Mouse (Mus musculus) forebrain, embryonic 13.5 days (tissue): ENCODE measurements at regions not wholly inside any gene's neighbourhood (a gene's known extent, or its start where the extent isn't known, plus 50 kb on each side); places are given as distances from the start of the nearest gene placed in this dataset.
A peak's percentile ranks its signal among the peaks of the same experiment; 100 is the strongest.

Experiments
- ATAC-seq: fragments of 200-750 bp; cut with Nextera tagmentation; 2 replicates; pipeline ENCODE4 v1.8.0; 2017
- H3K27ac ChIP-seq: fragments of 300-500 bp; sonication (generic); 2 replicates; pipeline ENCODE4 v1.5.1; 2015; ENCODE audit warnings: inconsistent platforms, mild to moderate bottlenecking, moderate library complexity
- H3K27me3 ChIP-seq: fragments of 300-500 bp; sonication (generic); 2 replicates; pipeline ENCODE4 v1.6.1; 2015; ENCODE audit warnings: mild to moderate bottlenecking, inconsistent platforms
- H3K36me3 ChIP-seq: fragments of 300-500 bp; sonication (generic); 2 replicates; pipeline ENCODE4 v1.6.1; 2015; ENCODE audit warnings: mild to moderate bottlenecking, inconsistent platforms; ENCODE audit not compliant: poor library complexity, severe bottlenecking
- H3K4me1 ChIP-seq: fragments of 300-500 bp; sonication (generic); 2 replicates; pipeline ENCODE4 v1.6.1; 2015; ENCODE audit warnings: inconsistent platforms
- H3K4me2 ChIP-seq: fragments of 300-500 bp; sonication (generic); 2 replicates; pipeline ENCODE4 v1.6.1; 2015; ENCODE audit warnings: inconsistent platforms, mild to moderate bottlenecking, moderate library complexity
- H3K4me3 ChIP-seq: fragments of 300-500 bp; sonication (generic); 2 replicates; pipeline ENCODE4 v1.5.1; 2015; ENCODE audit warnings: mild to moderate bottlenecking, inconsistent platforms
- H3K9ac ChIP-seq: fragments of 300-500 bp; sonication (generic); 2 replicates; pipeline ENCODE4 v1.6.1; 2015; ENCODE audit warnings: mild to moderate bottlenecking, inconsistent platforms
- H3K9me3 ChIP-seq: fragments of 300-500 bp; sonication (generic); replicated peaks from 2 replicates; pipeline ENCODE4 v1.6.1; 2016; ENCODE audit warnings: inconsistent platforms
- WGBS: fragments of 180-500 bp; shearing (Covaris S2); methylation state at CpG from one replicate; pipeline ENCODE4 v1.1.7; 2015; 5-methylcytosine and 5-hydroxymethylcytosine counted together

- Histone ChIP-seq H3K4me2 (no peak overlapping the region), H3K27me3 (no peaks in the 10 kb centered on the region), H3K27ac (no peak overlapping the region), H3K9ac (no peak overlapping the region), H3K4me1 (no peaks in the 10 kb centered on the region), H3K36me3 (no peaks in the 10 kb centered on the region), H3K4me3 (no peak overlapping the region), H3K9me3 (no peaks in the 10 kb centered on the region)
- ATAC-seq, result no peak
Observed at GRCm38 (mm10) chr10:97778531-97778930, 52.0 kb upstream of the C030005K15Rik start.

- no peaks in the 10 kb centered on the region for H3K4me1 ChIP-seq
- no peaks in the 10 kb centered on the region for H3K9me3 ChIP-seq
- H3K9ac ChIP-seq, result no peak overlapping the region
- no peak overlapping the region for H3K27ac ChIP-seq
- ATAC-seq, result no peak
- 57% methylated on average over 4 of the region's 4 CpGs for WGBS
- H3K27me3 ChIP-seq, result no peaks in the 10 kb centered on the region
- no peak overlapping the region for H3K4me3 ChIP-seq
- no peak overlapping the region for H3K4me2 ChIP-seq
- H3K36me3 ChIP-seq, result no peaks in the 10 kb centered on the region
Observed at GRCm38 (mm10) chr10:97779335-97779734, 52.8 kb upstream of the C030005K15Rik start.

GRCm38 (mm10) chr10:97793804-97794203 lies 67.2 kb upstream of the C030005K15Rik start:
- H3K27me3 ChIP-seq, result no peaks in the 10 kb centered on the region
- H3K9ac ChIP-seq, result no peak overlapping the region
- H3K4me2 ChIP-seq, result no peak overlapping the region
- H3K4me1 ChIP-seq, result no peaks in the 10 kb centered on the region
- WGBS, result 91% methylated on average over 2 of the region's 2 CpGs
- no peaks in the 10 kb centered on the region for H3K36me3 ChIP-seq
- no peak overlapping the region for H3K27ac ChIP-seq
- no peak overlapping the region for H3K4me3 ChIP-seq
- ATAC-seq, result no peak
- H3K9me3 ChIP-seq, result no peaks in the 10 kb centered on the region

- H3K4me2 ChIP-seq, result no peak overlapping the region
- no peak overlapping the region for H3K27ac ChIP-seq
- H3K4me1 ChIP-seq, result peaks cover 14% of the 10 kb centered on the region
- H3K9ac ChIP-seq, result no peak overlapping the region
- H3K36me3 ChIP-seq, result no peaks in the 10 kb centered on the region
- ATAC-seq, result peak; percentile 82; the same call in 1 of the 2 replicates
- no peaks in the 10 kb centered on the region for H3K27me3 ChIP-seq
- no peak overlapping the region for H3K4me3 ChIP-seq
- 27% methylated on average over 9 of the region's 9 CpGs for WGBS
- H3K9me3 ChIP-seq, result no peaks in the 10 kb centered on the region
Observed at GRCm38 (mm10) chr10:97801448-97802265, 75.1 kb upstream of the C030005K15Rik start.

GRCm38 (mm10) chr10:97807947-97808346 lies 81.4 kb upstream of the C030005K15Rik start:
- Histone ChIP-seq H3K27me3 (no peaks in the 10 kb centered on the region), H3K27ac (no peak overlapping the region), H3K4me1 (no peaks in the 10 kb centered on the region), H3K4me3 (no peak overlapping the region), H3K4me2 (no peak overlapping the region), H3K36me3 (no peaks in the 10 kb centered on the region), H3K9me3 (no peaks in the 10 kb centered on the region), H3K9ac (no peak overlapping the region)
- WGBS, result 79% methylated on average over 2 of the region's 2 CpGs
- peak; percentile 33; the same call in 1 of the 2 replicates for ATAC-seq

- H3K36me3 ChIP-seq, result no peaks in the 10 kb centered on the region
- no peak overlapping the region for H3K4me3 ChIP-seq
- no peaks in the 10 kb centered on the region for H3K4me1 ChIP-seq
- no peak overlapping the region for H3K4me2 ChIP-seq
- no peaks in the 10 kb centered on the region for H3K9me3 ChIP-seq
- no peak for ATAC-seq
- no peak overlapping the region for H3K9ac ChIP-seq
- 98% methylated on average over 3 of the region's 3 CpGs for WGBS
- H3K27ac ChIP-seq, result no peak overlapping the region
- no peaks in the 10 kb centered on the region for H3K27me3 ChIP-seq
Observed at GRCm38 (mm10) chr10:97842574-97842973, 116.0 kb upstream of the C030005K15Rik start.

GRCm38 (mm10) chr10:97851487-97851886 lies 124.9 kb upstream of the C030005K15Rik start:
- no peak overlapping the region for H3K9ac ChIP-seq
- H3K4me1 ChIP-seq, result no peaks in the 10 kb centered on the region
- H3K27ac ChIP-seq, result no peak overlapping the region
- H3K9me3 ChIP-seq, result no peaks in the 10 kb centered on the region
- no peak for ATAC-seq
- H3K27me3 ChIP-seq, result no peaks in the 10 kb centered on the region
- WGBS, result 77% methylated on average over 2 of the region's 2 CpGs
- no peaks in the 10 kb centered on the region for H3K36me3 ChIP-seq
- no peak overlapping the region for H3K4me2 ChIP-seq
- H3K4me3 ChIP-seq, result no peak overlapping the region

- Histone ChIP-seq H3K36me3 (no peaks in the 10 kb centered on the region), H3K4me3 (no peak overlapping the region), H3K27ac (no peak overlapping the region), H3K4me1 (no peaks in the 10 kb centered on the region), H3K4me2 (no peak overlapping the region), H3K27me3 (no peaks in the 10 kb centered on the region), H3K9me3 (no peaks in the 10 kb centered on the region), H3K9ac (no peak overlapping the region)
- ATAC-seq, result no peak
- 51% methylated on average over 3 of the region's 3 CpGs for WGBS
Observed at GRCm38 (mm10) chr10:97877088-97877487, 150.5 kb upstream of the C030005K15Rik start.

- no peaks in the 10 kb centered on the region for H3K27me3 ChIP-seq
- 100% methylated on average over 1 of the region's 1 CpGs for WGBS
- ATAC-seq, result no peak
- H3K9ac ChIP-seq, result no peak overlapping the region
- no peak overlapping the region for H3K27ac ChIP-seq
- no peaks in the 10 kb centered on the region for H3K4me1 ChIP-seq
- no peak overlapping the region for H3K4me3 ChIP-seq
- no peak overlapping the region for H3K4me2 ChIP-seq
- H3K36me3 ChIP-seq, result no peaks in the 10 kb centered on the region
- no peaks in the 10 kb centered on the region for H3K9me3 ChIP-seq
Observed at GRCm38 (mm10) chr10:97886049-97886448, 159.5 kb upstream of the C030005K15Rik start.

GRCm38 (mm10) chr10:97905793-97906192 lies 179.2 kb upstream of the C030005K15Rik start:
- Histone ChIP-seq H3K27me3 (no peaks in the 10 kb centered on the region), H3K4me3 (no peak overlapping the region), H3K4me2 (no peak overlapping the region), H3K4me1 (no peaks in the 10 kb centered on the region), H3K27ac (no peak overlapping the region), H3K9me3 (no peaks in the 10 kb centered on the region), H3K9ac (no peak overlapping the region), H3K36me3 (no peaks in the 10 kb centered on the region)
- ATAC-seq, result no peak
- WGBS, result 67% methylated on average over 4 of the region's 4 CpGs

- Histone ChIP-seq H3K9ac (no peak overlapping the region), H3K36me3 (no peaks in the 10 kb centered on the region), H3K4me3 (no peak overlapping the region), H3K27me3 (no peaks in the 10 kb centered on the region), H3K4me1 (no peaks in the 10 kb centered on the region), H3K9me3 (no peaks in the 10 kb centered on the region), H3K4me2 (no peak overlapping the region), H3K27ac (no peak overlapping the region)
- no peak for ATAC-seq
- WGBS, result 59% methylated on average over 4 of the region's 4 CpGs
Observed at GRCm38 (mm10) chr10:97925568-97925967, 199.0 kb upstream of the C030005K15Rik start.

- ATAC-seq, result no peak
- Histone ChIP-seq H3K4me3 (no peak overlapping the region), H3K4me2 (no peak overlapping the region), H3K9me3 (no peaks in the 10 kb centered on the region), H3K4me1 (no peaks in the 10 kb centered on the region), H3K36me3 (no peaks in the 10 kb centered on the region), H3K9ac (no peak overlapping the region), H3K27me3 (no peaks in the 10 kb centered on the region), H3K27ac (no peak overlapping the region)
- WGBS, result 91% methylated on average over 2 of the region's 2 CpGs
Observed at GRCm38 (mm10) chr10:97940345-97940744, 213.8 kb upstream of the C030005K15Rik start.

- no peaks in the 10 kb centered on the region for H3K4me1 ChIP-seq
- no peaks in the 10 kb centered on the region for H3K36me3 ChIP-seq
- H3K4me2 ChIP-seq, result no peak overlapping the region
- 81% methylated on average over 1 of the region's 1 CpGs for WGBS
- no peak overlapping the region for H3K4me3 ChIP-seq
- H3K9me3 ChIP-seq, result no peaks in the 10 kb centered on the region
- H3K27ac ChIP-seq, result no peak overlapping the region
- no peak overlapping the region for H3K9ac ChIP-seq
- no peaks in the 10 kb centered on the region for H3K27me3 ChIP-seq
- no peak for ATAC-seq
Observed at GRCm38 (mm10) chr10:97965881-97966280, 239.3 kb upstream of the C030005K15Rik start.
